Mouse (Mus musculus) brain, embryonic 14.5 days (tissue): ENCODE data around the gene Etfb. TPM values are rescaled to one million over a fixed set of nuclear protein-coding genes. Genes with fewer than 3 reads are reported as not detected.

Experiments
- DNase-seq: peaks from one replicate; pipeline ENCODE4 v3.0.0-alpha.2; 2011; ENCODE audit warnings: low read depth
- CTCF ChIP-seq: fragments of 200-500 bp; IDR thresholded peaks from 2 replicates; pipeline ENCODE4 v1.5.1; 2012; ENCODE audit warnings: inconsistent platforms, mild to moderate bottlenecking, moderate library complexity, borderline replicate concordance; ENCODE audit not compliant: insufficient read depth, insufficient read length; ENCODE audit errors: extremely low read depth
- POLR2A ChIP-seq: fragments of 200-500 bp; IDR thresholded peaks from 2 replicates; pipeline ENCODE4 v1.6.1; 2012; ENCODE audit warnings: mild to moderate bottlenecking, inconsistent platforms, borderline replicate concordance; ENCODE audit not compliant: poor library complexity, insufficient read depth, insufficient read length, severe bottlenecking; ENCODE audit errors: extremely low read depth
- polyA plus RNA-seq: library from polyadenylated mRNA; depleted of rRNA; stranded (reverse); fragments of >200 nt; gene quantifications from 2 replicates; pipeline ENCODE4 v1.2.3, GENCODE M21; 2012; rRNA removed

Gene Etfb
- polyA plus RNA-seq, 1 experiment = 71.0 TPM

GRCm38 (mm10) chr7:43482090-43482716 is 38.3 kb downstream of the Etfb start:
- TF ChIP-seq CTCF (no peak), POLR2A (no peak)
- DNase-seq = peak; percentile 80

- TF ChIP-seq POLR2A = no peak
- no peak for TF ChIP-seq CTCF
Observed at GRCm38 (mm10) chr7:43483236-43483635, 39.4 kb downstream of the Etfb start.

GRCm38 (mm10) chr7:43488646-43489045 is 44.8 kb downstream of the Etfb start:
- DNase-seq = peak; percentile 9
- TF ChIP-seq CTCF (no peak), POLR2A (no peak)

More at GRCm38 (mm10) chr7:43483236-43483635, 39.4 kb downstream of the Etfb start:
- no peak for DNase-seq

- TF ChIP-seq POLR2A (0 out of 2 replicates have a peak, but pooled peaks have one; percentile 10), CTCF (no peak)
- peak; percentile 46 for DNase-seq
Observed at GRCm38 (mm10) chr7:43489631-43490125, 45.8 kb downstream of the Etfb start, which contains the start of gene Iglon5. Gene Iglon5, minus strand, starts transcription at chr7:43490075.

GRCm38 (mm10) chr7:43490182-43490584 is 46.3 kb downstream of the Etfb start:
- DNase-seq = peak; percentile 95
- TF ChIP-seq POLR2A (no peak; the same call in 1 of the 2 replicates), CTCF (no peak)

- TF ChIP-seq POLR2A (no peak), CTCF (no peak)
- no peak for DNase-seq
Observed at GRCm38 (mm10) chr7:43490861-43491260, 47.0 kb downstream of the Etfb start.

GRCm38 (mm10) chr7:43495343-43496021 is 51.6 kb downstream of the Etfb start:
- peak; percentile 84 for TF ChIP-seq CTCF
- no peak for TF ChIP-seq POLR2A

More at GRCm38 (mm10) chr7:43495343-43496021, 51.6 kb downstream of the Etfb start:
- peak; percentile 91 for DNase-seq

Other genes with a start within 250 kb of the Etfb start
- 13.1 and 16.9 TPM in 2 replicates for gene Zfp715, start 130.8 kb upstream of the Etfb start, polyA plus RNA-seq
- gene Siglecf, start 92.7 kb upstream of the Etfb start, polyA plus RNA-seq = 0.07 and 0.09 TPM in 2 replicates
- gene Siglecg, start 35.9 kb upstream of the Etfb start, polyA plus RNA-seq = 0.03 and 0.05 TPM in 2 replicates
- gene Lim2, start 16.4 kb upstream of the Etfb start, polyA plus RNA-seq = 0.10 and 0.16 TPM in 2 replicates
- gene Nkg7, start 7.0 kb upstream of the Etfb start, polyA plus RNA-seq = 0.08 TPM in 1 of 2 replicates, not detected in the other
- not detected in 2 replicates for gene Cldnd2, start 3.3 kb upstream of the Etfb start, polyA plus RNA-seq
- gene Gm45233, start within 50 bp of the Etfb start, polyA plus RNA-seq = 1.2 and 1.3 TPM in 2 replicates
- gene Vsig10l, start 19.1 kb downstream of the Etfb start, polyA plus RNA-seq = 7.0 and 9.5 TPM in 2 replicates
- gene Iglon5, start 46.0 kb downstream of the Etfb start, polyA plus RNA-seq = 96.2 and 140 TPM in 2 replicates
- 0.04 TPM in 1 of 2 replicates, not detected in the other for gene 4931406B18Rik, start 61.9 kb downstream of the Etfb start, polyA plus RNA-seq
- gene Cd33, start 100.3 kb downstream of the Etfb start, polyA plus RNA-seq = 1.5 and 1.7 TPM in 2 replicates
- gene Zfp658, start 118.2 kb downstream of the Etfb start, polyA plus RNA-seq = 10.8 and 11.8 TPM in 2 replicates
- 7.6 and 9.2 TPM in 2 replicates for gene Zfp719, start 135.5 kb downstream of the Etfb start, polyA plus RNA-seq
- 0.47 and 0.57 TPM in 2 replicates for gene Zfp819, start 163.1 kb downstream of the Etfb start, polyA plus RNA-seq
- gene Ceacam18, start 190.6 kb downstream of the Etfb start, polyA plus RNA-seq = 0.05 TPM in 1 of 2 replicates, not detected in the other
- gene Siglece, start 216.1 kb downstream of the Etfb start, polyA plus RNA-seq = 0.19 and 0.27 TPM in 2 replicates
- 25.4 and 27.8 TPM in 2 replicates for gene Ctu1, start 227.9 kb downstream of the Etfb start, polyA plus RNA-seq
- 0.11 and 0.16 TPM in 2 replicates for gene Klk14, start 246.3 kb downstream of the Etfb start, polyA plus RNA-seq